Mouse (Mus musculus): ENCODE measurements around the gene Farp1. TPM values are rescaled to one million over a fixed set of nuclear protein-coding genes. Genes with fewer than 3 reads are reported as not detected.
"Not testable (repeated sequence)": the region's sequence is repeated elsewhere in the genome, so short reads cannot be mapped to it uniquely, and the experiment has no call there.

Farp1 gene
- polyA plus RNA-seq, 1 experiment from 2014 or later, result 17.3 TPM

GRCm38 (mm10) chr14:121189840-121190239, 154.8 kb downstream of the Farp1 start:
- WGBS, result 91% methylated on average over 10 of the region's 10 CpGs
- not testable (repeated sequence) for H3K9me3 ChIP-seq; H3K36me3 ChIP-seq; ATAC-seq (ENCODE audit: insufficient read depth, low FRiP score, low read depth); H3K4me2 ChIP-seq; H3K4me3 ChIP-seq (replicated peaks); H3K9ac ChIP-seq; H3K27me3 ChIP-seq (replicated peaks)
- Histone ChIP-seq H3K4me1 (peaks cover 22% of the 10 kb centered on the region), H3K27ac (peak overlapping the region; percentile 77; the same call in 1 of the 2 replicates)

GRCm38 (mm10) chr14:121190386-121190785, 155.4 kb downstream of the Farp1 start:
- Histone ChIP-seq H3K4me1 (peaks cover 22% of the 10 kb centered on the region), H3K9ac (no peak overlapping the region), H3K27me3 (replicated peaks) (no peaks in the 10 kb centered on the region), H3K9me3 (no peaks in the 10 kb centered on the region), H3K27ac (peak overlapping the region; percentile 77), H3K36me3 (0 out of 2 replicates have a peak, but pooled peaks cover 4% of the 10 kb centered on the region), H3K4me3 (replicated peaks) (no peak overlapping the region), H3K4me2 (no peak overlapping the region)
- WGBS, result 66% methylated on average over 9 of the region's 9 CpGs
- peak; percentile 73 for ATAC-seq (ENCODE audit: insufficient read depth, low FRiP score, low read depth)

GRCm38 (mm10) chr14:121191739-121192138, 156.7 kb downstream of the Farp1 start:
- 31% methylated on average over 13 of the region's 13 CpGs for WGBS
- Histone ChIP-seq H3K27me3 (replicated peaks) (no peaks in the 10 kb centered on the region), H3K4me2 (peak overlapping the region; percentile 13; the same call in 1 of the 2 replicates), H3K4me3 (replicated peaks) (no peak overlapping the region), H3K9ac (no peak overlapping the region), H3K27ac (peak overlapping the region; percentile 77), H3K36me3 (0 out of 2 replicates have a peak, but pooled peaks cover 4% of the 10 kb centered on the region), H3K4me1 (peaks cover 22% of the 10 kb centered on the region), H3K9me3 (no peaks in the 10 kb centered on the region)
- no peak; the same call in 1 of the 2 replicates for ATAC-seq (ENCODE audit: insufficient read depth, low FRiP score, low read depth)

GRCm38 (mm10) chr14:121192394-121192793, 157.4 kb downstream of the Farp1 start:
- Histone ChIP-seq H3K36me3 (0 out of 2 replicates have a peak, but pooled peaks cover under 1% of the 10 kb centered on the region), H3K27ac (peak overlapping the region; percentile 77), H3K27me3 (replicated peaks) (no peaks in the 10 kb centered on the region), H3K4me1 (peaks cover 22% of the 10 kb centered on the region), H3K4me3 (replicated peaks) (no peak overlapping the region), H3K9me3 (no peaks in the 10 kb centered on the region), H3K9ac (no peak overlapping the region), H3K4me2 (no peak overlapping the region)
- no peak for ATAC-seq (ENCODE audit: insufficient read depth, low FRiP score, low read depth)
- WGBS, result 50% methylated on average over 5 of the region's 5 CpGs

- Histone ChIP-seq H3K27ac (no peak overlapping the region), H3K9me3 (no peaks in the 10 kb centered on the region), H3K4me2 (no peak overlapping the region), H3K4me1 (peaks cover 27% of the 10 kb centered on the region), H3K4me3 (replicated peaks) (no peak overlapping the region), H3K36me3 (no peaks in the 10 kb centered on the region), H3K27me3 (replicated peaks) (no peaks in the 10 kb centered on the region), H3K9ac (no peak overlapping the region)
- ATAC-seq (ENCODE audit: insufficient read depth, low FRiP score, low read depth), result no peak
- WGBS, result 91% methylated on average over 2 of the region's 2 CpGs
Measured at GRCm38 (mm10) chr14:121193981-121194380, 159.0 kb downstream of the Farp1 start.

GRCm38 (mm10) chr14:121198915-121199572, 164.0 kb downstream of the Farp1 start:
- no peak; the same call in 1 of the 2 replicates for ATAC-seq (ENCODE audit: insufficient read depth, low FRiP score, low read depth)
- Histone ChIP-seq H3K9me3 (no peaks in the 10 kb centered on the region), H3K9ac (no peak overlapping the region), H3K4me3 (replicated peaks) (no peak overlapping the region), H3K27ac (peak overlapping the region; percentile 12; the same call in 1 of the 2 replicates), H3K4me2 (no peak overlapping the region), H3K4me1 (peaks cover 10% of the 10 kb centered on the region; the same call in 1 of the 2 replicates), H3K27me3 (replicated peaks) (no peaks in the 10 kb centered on the region), H3K36me3 (no peaks in the 10 kb centered on the region)
- 67% methylated on average over 14 of the region's 14 CpGs for WGBS

GRCm38 (mm10) chr14:121199789-121200188, 164.8 kb downstream of the Farp1 start:
- no peak overlapping the region for H3K27ac ChIP-seq
- no peaks in the 10 kb centered on the region for H3K27me3 ChIP-seq (replicated peaks)
- ATAC-seq (ENCODE audit: insufficient read depth, low FRiP score, low read depth), result peak; percentile 82
- 54% methylated on average over 8 of the region's 8 CpGs for WGBS
- no peak overlapping the region for H3K4me2 ChIP-seq
- H3K36me3 ChIP-seq, result no peaks in the 10 kb centered on the region
- H3K4me1 ChIP-seq, result peaks cover 10% of the 10 kb centered on the region; the same call in 1 of the 2 replicates
- no peak overlapping the region for H3K4me3 ChIP-seq (replicated peaks)
- H3K9ac ChIP-seq, result no peak overlapping the region
- no peaks in the 10 kb centered on the region for H3K9me3 ChIP-seq

- Histone ChIP-seq H3K4me2 (no peak overlapping the region), H3K27ac (no peak overlapping the region), H3K36me3 (no peaks in the 10 kb centered on the region), H3K4me3 (replicated peaks) (no peak overlapping the region), H3K9me3 (no peaks in the 10 kb centered on the region), H3K27me3 (replicated peaks) (no peaks in the 10 kb centered on the region), H3K9ac (no peak overlapping the region), H3K4me1 (peaks cover 10% of the 10 kb centered on the region; the same call in 1 of the 2 replicates)
- 77% methylated on average over 8 of the region's 8 CpGs for WGBS
- ATAC-seq (ENCODE audit: insufficient read depth, low FRiP score, low read depth), result no peak
Measured at GRCm38 (mm10) chr14:121200353-121200752, 165.4 kb downstream of the Farp1 start.

GRCm38 (mm10) chr14:121201178-121201577, 166.2 kb downstream of the Farp1 start:
- ATAC-seq (ENCODE audit: insufficient read depth, low FRiP score, low read depth), result no peak
- no peak overlapping the region for H3K4me3 ChIP-seq (replicated peaks)
- H3K27ac ChIP-seq, result no peak overlapping the region
- peaks cover 10% of the 10 kb centered on the region; the same call in 1 of the 2 replicates for H3K4me1 ChIP-seq
- no peak overlapping the region for H3K4me2 ChIP-seq
- H3K36me3 ChIP-seq, result no peaks in the 10 kb centered on the region
- WGBS, result 79% methylated on average over 6 of the region's 6 CpGs
- H3K9ac ChIP-seq, result no peak overlapping the region
- no peaks in the 10 kb centered on the region for H3K9me3 ChIP-seq
- H3K27me3 ChIP-seq (replicated peaks), result no peaks in the 10 kb centered on the region

- no peaks in the 10 kb centered on the region for H3K27me3 ChIP-seq (replicated peaks)
- no peaks in the 10 kb centered on the region for H3K36me3 ChIP-seq
- no peak overlapping the region for H3K4me2 ChIP-seq
- H3K4me1 ChIP-seq, result peaks cover 6% of the 10 kb centered on the region; the same call in 1 of the 2 replicates
- 43% methylated on average over 3 of the region's 3 CpGs for WGBS
- H3K4me3 ChIP-seq (replicated peaks), result no peak overlapping the region
- no peak overlapping the region for H3K9ac ChIP-seq
- H3K27ac ChIP-seq, result no peak overlapping the region
- no peak for ATAC-seq (ENCODE audit: insufficient read depth, low FRiP score, low read depth)
- no peaks in the 10 kb centered on the region for H3K9me3 ChIP-seq
Measured at GRCm38 (mm10) chr14:121205459-121205858, 170.5 kb downstream of the Farp1 start.

- WGBS, result 52% methylated on average over 15 of the region's 15 CpGs
- H3K4me3 ChIP-seq (replicated peaks), result no peak overlapping the region
- H3K9ac ChIP-seq, result no peak overlapping the region
- peak overlapping the region; percentile 31; the same call in 1 of the 2 replicates for H3K27ac ChIP-seq
- no peaks in the 10 kb centered on the region for H3K9me3 ChIP-seq
- peaks cover 6% of the 10 kb centered on the region; the same call in 1 of the 2 replicates for H3K4me1 ChIP-seq
- H3K27me3 ChIP-seq (replicated peaks), result no peaks in the 10 kb centered on the region
- H3K36me3 ChIP-seq, result peaks cover 6% of the 10 kb centered on the region; the same call in 1 of the 2 replicates
- peak; percentile 64 for ATAC-seq (ENCODE audit: insufficient read depth, low FRiP score, low read depth)
- H3K4me2 ChIP-seq, result no peak overlapping the region
Measured at GRCm38 (mm10) chr14:121207441-121208158, 172.6 kb downstream of the Farp1 start.

- Histone ChIP-seq H3K4me3 (replicated peaks) (no peak overlapping the region), H3K36me3 (peaks cover 7% of the 10 kb centered on the region; the same call in 1 of the 2 replicates), H3K4me2 (no peak overlapping the region), H3K9me3 (no peaks in the 10 kb centered on the region), H3K27me3 (replicated peaks) (no peaks in the 10 kb centered on the region), H3K9ac (no peak overlapping the region), H3K27ac (no peak overlapping the region), H3K4me1 (peaks cover 6% of the 10 kb centered on the region; the same call in 1 of the 2 replicates)
- WGBS, result 50% methylated on average over 3 of the region's 3 CpGs
- ATAC-seq (ENCODE audit: insufficient read depth, low FRiP score, low read depth), result 0 out of 2 replicates have a peak, but pooled peaks have one; percentile 15
Measured at GRCm38 (mm10) chr14:121208159-121208515, 173.1 kb downstream of the Farp1 start.

Measured in stomach, embryonic 15.5 days (tissue).